Mouse (Mus musculus): ENCODE measurements around the gene Smpdl3b.

- TF ChIP-seq POLR2A (IDR thresholded peaks at IDR 0.05; ENCODE audit: low read depth, low read length) (peak; percentile 58), CHD1 (IDR thresholded peaks at IDR 0.05; ENCODE audit: low read depth, low read length) (no peak), MAX (IDR thresholded peaks at IDR 0.05; ENCODE audit: low read length) (no peak), TCF12 (IDR thresholded peaks at IDR 0.05; ENCODE audit: low read depth, low read length) (no peak), ZC3H11A (IDR thresholded peaks at IDR 0.05; ENCODE audit: low read depth, low read length) (no peak), USF2 (conservative IDR thresholded peaks at IDR 0.05; ENCODE audit: low read depth, low read length) (no peak), SIN3A (IDR thresholded peaks at IDR 0.05; ENCODE audit: low read length) (0 out of 2 replicates have a peak, but pooled peaks have one; percentile 37), RCOR1 (conservative IDR thresholded peaks at IDR 0.05; ENCODE audit: low read depth, low read length) (no peak), ZMIZ1 (IDR thresholded peaks at IDR 0.05; ENCODE audit: low read depth, low read length) (no peak)
Measured at GRCm38 (mm10) chr4:132794760-132795159, 37.7 kb upstream of the Smpdl3b start.

All from CH12.LX (cell line).